Mouse (Mus musculus): ENCODE data around the gene Ccne1. TPM values are rescaled to one million over a fixed set of nuclear protein-coding genes. Genes with fewer than 3 reads are reported as not detected.

Gene Ccne1
- polyA plus RNA-seq, 1 experiment from 2014 or later = 14.1 TPM

DNA sequence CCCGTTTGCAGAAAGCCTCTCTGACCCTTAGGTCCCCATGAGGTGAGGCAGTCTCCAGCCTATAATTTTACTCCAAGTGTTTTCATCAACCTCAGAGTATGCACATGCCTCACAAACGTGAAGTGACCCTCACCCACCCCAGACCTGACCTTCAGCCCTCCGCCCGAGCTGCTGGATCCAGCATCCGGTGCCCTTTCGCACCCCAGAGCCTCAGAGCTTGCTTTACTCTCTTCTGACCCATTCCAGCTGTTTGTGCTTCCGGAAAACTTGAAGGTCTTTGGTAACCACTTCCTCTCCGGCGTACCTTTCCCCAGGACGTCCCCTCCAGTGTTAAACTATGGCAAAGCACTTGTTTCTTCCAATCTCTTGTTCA is 912 bp upstream of the Ccne1 start:
- peak overlapping the region; percentile 64 for H3K4me3 ChIP-seq (replicated peaks; ENCODE audit: low read depth, low read length)
- no peaks in the 10 kb centered on the region for H3K27me3 ChIP-seq (ENCODE audit: control insufficient read depth, insufficient read depth, low read length)
- H3K36me3 ChIP-seq (ENCODE audit: control insufficient read depth, insufficient read depth, low read length) = no peaks in the 10 kb centered on the region
- H3K9ac ChIP-seq (replicated peaks; ENCODE audit: low read length) = peak overlapping the region; percentile 59; the same call in 1 of the 2 replicates
- H3K27ac ChIP-seq (replicated peaks; ENCODE audit: low read depth, low read length) = no peak overlapping the region
- peaks cover 12% of the 10 kb centered on the region for H3K4me1 ChIP-seq (ENCODE audit: control insufficient read depth, insufficient read depth, low read length)
- WGBS = 26% methylated on average over 10 of the region's 10 CpGs
- peak overlapping the region; percentile 89 for H3K4me2 ChIP-seq (ENCODE audit: low read length)
- H3K9me3 ChIP-seq (ENCODE audit: control insufficient read depth, low read length) = no peaks in the 10 kb centered on the region
- ATAC-seq (ENCODE audit: low FRiP score, low TSS enrichment) (no peak), DNase-seq (no peak)

DNA sequence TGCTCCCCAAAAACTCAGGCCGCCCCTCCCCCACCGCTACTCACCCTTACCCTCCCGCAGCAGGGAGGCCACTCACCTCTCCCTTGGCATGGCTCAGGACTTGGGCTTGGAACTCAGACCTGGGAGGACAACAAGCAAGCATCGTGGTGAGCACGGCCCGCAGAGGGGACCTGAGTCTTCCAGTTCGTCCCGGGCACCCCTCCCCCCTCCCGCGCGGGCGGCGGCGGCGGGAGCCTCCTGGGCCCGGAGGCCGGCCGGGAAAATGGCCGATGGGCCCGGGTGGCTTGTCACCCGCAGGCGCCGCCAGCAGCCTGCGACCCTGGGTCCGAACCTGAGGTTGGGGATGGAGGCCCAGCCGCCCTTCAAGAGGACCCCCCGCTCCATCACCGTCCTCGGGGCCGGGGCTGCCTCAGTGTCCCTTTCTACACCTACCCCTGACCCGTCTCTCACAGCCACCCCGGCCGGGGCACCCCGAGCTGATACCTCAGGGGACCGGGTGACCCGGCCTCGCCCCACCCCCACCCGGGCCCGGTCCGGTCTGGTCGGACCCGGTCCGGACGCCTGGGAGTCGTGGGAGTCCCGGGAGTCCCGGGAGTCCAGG is 523 bp downstream of the Ccne1 start:
- H3K36me3 ChIP-seq (ENCODE audit: control insufficient read depth, insufficient read depth, low read length) = 0 out of 2 replicates have a peak, but pooled peaks cover 2% of the 10 kb centered on the region
- H3K27ac ChIP-seq (replicated peaks; ENCODE audit: low read depth, low read length) = no peak overlapping the region
- under 1% methylated on average over 47 of the region's 47 CpGs for WGBS
- peak; percentile 42 for DNase-seq
- no peaks in the 10 kb centered on the region for H3K27me3 ChIP-seq (ENCODE audit: control insufficient read depth, insufficient read depth, low read length)
- peak overlapping the region; percentile 64 for H3K4me3 ChIP-seq (replicated peaks; ENCODE audit: low read depth, low read length)
- H3K4me2 ChIP-seq (ENCODE audit: low read length) = peak overlapping the region; percentile 89
- H3K9me3 ChIP-seq (ENCODE audit: control insufficient read depth, low read length) = no peaks in the 10 kb centered on the region
- ATAC-seq (ENCODE audit: low FRiP score, low TSS enrichment) = peak; percentile 66
- H3K9ac ChIP-seq (replicated peaks; ENCODE audit: low read length) = peak overlapping the region; percentile 66
- peaks cover 12% of the 10 kb centered on the region for H3K4me1 ChIP-seq (ENCODE audit: control insufficient read depth, insufficient read depth, low read length)

DNA sequence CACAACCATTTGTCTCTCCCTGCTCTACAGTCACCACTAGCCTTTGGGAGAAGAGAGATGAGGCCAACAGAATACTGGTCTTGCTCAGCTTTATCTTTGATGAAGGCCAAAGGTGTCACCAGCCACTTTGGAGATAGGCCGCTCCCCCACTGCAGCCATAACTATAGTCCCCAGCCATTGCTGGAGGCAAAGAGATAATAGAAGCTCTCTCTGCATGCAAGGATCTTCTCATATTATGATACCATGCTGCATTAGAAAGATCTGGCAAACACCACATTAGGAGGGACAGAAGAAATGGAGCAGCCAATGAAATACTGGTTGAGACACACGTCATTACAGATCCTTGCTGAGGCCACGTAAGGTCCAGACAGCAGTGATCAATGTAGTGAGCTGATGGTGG is 2.0 kb downstream of the Ccne1 start:
- peaks cover 12% of the 10 kb centered on the region for H3K4me1 ChIP-seq (ENCODE audit: control insufficient read depth, insufficient read depth, low read length)
- no peak overlapping the region for H3K4me2 ChIP-seq (ENCODE audit: low read length)
- H3K4me3 ChIP-seq (replicated peaks; ENCODE audit: low read depth, low read length) = no peak overlapping the region
- H3K9me3 ChIP-seq (ENCODE audit: control insufficient read depth, low read length) = no peaks in the 10 kb centered on the region
- peaks cover 5% of the 10 kb centered on the region; the same call in 1 of the 2 replicates for H3K36me3 ChIP-seq (ENCODE audit: control insufficient read depth, insufficient read depth, low read length)
- over 99% methylated on average over 3 of the region's 3 CpGs for WGBS
- ATAC-seq (ENCODE audit: low FRiP score, low TSS enrichment) (no peak), DNase-seq (no peak)
- no peaks in the 10 kb centered on the region for H3K27me3 ChIP-seq (ENCODE audit: control insufficient read depth, insufficient read depth, low read length)
- H3K27ac ChIP-seq (replicated peaks; ENCODE audit: low read depth, low read length) = no peak overlapping the region
- H3K9ac ChIP-seq (replicated peaks; ENCODE audit: low read length) = no peak overlapping the region

DNA sequence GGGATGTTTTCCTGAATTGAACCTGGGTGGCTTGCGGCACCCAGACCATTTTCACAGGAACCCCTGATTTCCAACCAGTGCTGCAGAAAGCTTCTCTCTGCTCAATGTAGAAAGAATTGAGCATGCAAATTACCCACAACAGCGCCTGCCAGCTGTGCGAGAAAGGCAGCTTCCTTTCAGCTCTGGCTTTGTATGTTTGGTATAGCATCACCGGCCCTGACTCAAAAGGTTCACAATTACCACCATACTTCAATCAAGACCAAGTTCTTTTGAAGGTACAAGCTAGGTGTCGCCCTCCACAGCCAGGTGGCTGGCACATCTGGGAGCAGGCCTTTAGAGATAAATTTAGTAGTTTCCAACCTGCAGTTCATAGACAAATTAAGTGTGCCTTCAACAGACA is 3.2 kb downstream of the Ccne1 start:
- Histone ChIP-seq H3K9ac (replicated peaks; ENCODE audit: low read length) (no peak overlapping the region), H3K36me3 (ENCODE audit: control insufficient read depth, insufficient read depth, low read length) (peaks cover 11% of the 10 kb centered on the region), H3K27ac (replicated peaks; ENCODE audit: low read depth, low read length) (no peak overlapping the region), H3K27me3 (ENCODE audit: control insufficient read depth, insufficient read depth, low read length) (no peaks in the 10 kb centered on the region), H3K4me1 (ENCODE audit: control insufficient read depth, insufficient read depth, low read length) (peaks cover 12% of the 10 kb centered on the region), H3K9me3 (ENCODE audit: control insufficient read depth, low read length) (no peaks in the 10 kb centered on the region), H3K4me2 (ENCODE audit: low read length) (no peak overlapping the region), H3K4me3 (replicated peaks; ENCODE audit: low read depth, low read length) (no peak overlapping the region)
- no peak for DNase-seq
- no peak for ATAC-seq (ENCODE audit: low FRiP score, low TSS enrichment)
- WGBS = 64% methylated on average over 5 of the region's 5 CpGs

DNA sequence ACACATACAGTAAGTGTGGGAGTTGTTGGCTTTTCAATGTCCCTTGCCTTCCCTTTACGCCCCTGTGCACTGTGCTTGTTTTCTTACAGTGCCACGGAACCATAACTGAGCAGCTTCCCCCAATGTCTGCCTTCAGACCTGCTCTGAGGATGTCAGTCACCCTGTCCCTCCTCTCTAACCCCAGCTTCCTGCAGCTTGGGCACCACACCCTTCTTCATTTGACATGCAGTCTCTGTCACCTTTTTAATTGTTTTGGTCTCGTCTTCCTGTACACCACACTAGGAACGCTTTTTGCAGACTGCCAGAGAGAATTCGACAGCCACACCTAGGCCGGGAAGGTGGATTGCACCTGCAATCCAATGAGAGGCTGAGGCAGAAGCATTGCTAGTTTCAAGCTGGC is 13.0 kb downstream of the Ccne1 start:
- Histone ChIP-seq H3K27ac (replicated peaks; ENCODE audit: low read depth, low read length) (no peak overlapping the region), H3K4me1 (ENCODE audit: control insufficient read depth, insufficient read depth, low read length) (no peaks in the 10 kb centered on the region), H3K36me3 (ENCODE audit: control insufficient read depth, insufficient read depth, low read length) (peaks cover 19% of the 10 kb centered on the region), H3K4me3 (replicated peaks; ENCODE audit: low read depth, low read length) (no peak overlapping the region), H3K9me3 (ENCODE audit: control insufficient read depth, low read length) (no peaks in the 10 kb centered on the region), H3K27me3 (ENCODE audit: control insufficient read depth, insufficient read depth, low read length) (no peaks in the 10 kb centered on the region), H3K4me2 (ENCODE audit: low read length) (no peak overlapping the region), H3K9ac (replicated peaks; ENCODE audit: low read length) (no peak overlapping the region)
- WGBS = 85% methylated on average over 6 of the region's 6 CpGs
- DNase-seq = no peak
- ATAC-seq (ENCODE audit: low FRiP score, low TSS enrichment) = no peak

DNA sequence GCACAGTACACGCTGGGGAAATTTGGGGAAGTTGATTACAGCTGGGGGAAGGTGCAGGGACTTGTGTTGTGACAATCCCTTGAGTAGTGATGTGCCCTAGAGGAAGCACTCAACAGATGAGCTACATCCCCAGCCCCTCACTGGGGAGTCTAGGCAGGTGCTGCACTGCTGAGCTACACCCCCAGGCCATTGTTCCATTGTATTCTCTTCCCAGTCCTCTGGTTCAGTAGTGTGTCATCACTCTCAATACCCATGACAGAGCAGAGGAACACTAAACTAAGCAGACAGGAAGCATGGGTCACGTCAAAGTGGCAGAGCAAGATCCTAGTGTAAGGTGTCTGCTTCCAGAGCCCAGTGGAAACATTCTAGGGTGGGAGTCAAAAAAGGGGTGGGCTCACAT is 14.2 kb downstream of the Ccne1 start:
- WGBS = 58% methylated on average over 2 of the region's 2 CpGs
- no peaks in the 10 kb centered on the region for H3K27me3 ChIP-seq (ENCODE audit: control insufficient read depth, insufficient read depth, low read length)
- no peak overlapping the region for H3K4me2 ChIP-seq (ENCODE audit: low read length)

DNA sequence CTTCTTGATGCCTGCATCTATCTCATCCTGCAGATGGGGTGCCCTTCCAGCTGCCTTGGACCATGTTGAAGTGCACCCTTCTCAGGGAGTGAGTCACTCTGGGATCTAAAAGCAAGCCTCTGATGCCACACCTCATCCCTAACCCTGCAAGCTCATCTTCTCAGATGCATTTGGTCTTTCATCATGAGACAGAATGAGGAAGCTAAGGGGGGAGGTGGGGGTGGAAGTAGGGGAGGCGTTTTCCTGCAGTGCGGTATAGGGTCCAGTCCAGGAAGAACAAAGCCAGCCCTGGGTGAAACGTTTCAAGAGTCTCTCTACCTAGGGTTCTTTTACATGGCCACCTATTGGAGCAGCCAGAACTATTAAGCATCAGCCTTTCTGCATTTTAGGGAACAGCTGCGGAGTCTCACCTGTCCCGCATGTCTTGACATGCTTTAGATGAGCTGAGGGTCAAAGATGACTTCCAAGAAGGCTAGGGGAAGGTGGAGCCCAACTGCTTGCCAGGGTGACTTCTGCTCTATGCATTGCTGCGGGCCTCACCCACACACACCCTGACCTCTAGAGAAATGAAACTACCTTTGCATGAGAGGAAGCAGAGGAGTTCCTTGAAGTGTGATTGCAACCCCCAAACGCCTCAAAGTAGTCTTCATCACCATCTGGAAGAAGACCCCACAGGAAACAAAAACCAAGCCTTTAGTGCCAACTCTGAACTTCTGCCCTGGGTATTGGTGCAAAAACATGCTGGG is 17.2 kb downstream of the Ccne1 start:
- Histone ChIP-seq H3K36me3 (ENCODE audit: control insufficient read depth, insufficient read depth, low read length) (no peaks in the 10 kb centered on the region), H3K27ac (replicated peaks; ENCODE audit: low read depth, low read length) (no peak overlapping the region), H3K27me3 (ENCODE audit: control insufficient read depth, insufficient read depth, low read length) (peaks cover 16% of the 10 kb centered on the region; the same call in 1 of the 2 replicates), H3K4me2 (ENCODE audit: low read length) (no peak overlapping the region), H3K4me3 (replicated peaks; ENCODE audit: low read depth, low read length) (no peak overlapping the region), H3K4me1 (ENCODE audit: control insufficient read depth, insufficient read depth, low read length) (no peaks in the 10 kb centered on the region), H3K9me3 (ENCODE audit: control insufficient read depth, low read length) (no peaks in the 10 kb centered on the region), H3K9ac (replicated peaks; ENCODE audit: low read length) (no peak overlapping the region)
- DNase-seq (no peak), ATAC-seq (ENCODE audit: low FRiP score, low TSS enrichment) (no peak)
- WGBS = 85% methylated on average over 7 of the region's 7 CpGs

More for the DNA sequence above, 14.2 kb downstream of the Ccne1 start:
- no peak overlapping the region for H3K4me3 ChIP-seq (replicated peaks; ENCODE audit: low read depth, low read length)
- DNase-seq (no peak), ATAC-seq (ENCODE audit: low FRiP score, low TSS enrichment) (no peak)
- no peaks in the 10 kb centered on the region for H3K9me3 ChIP-seq (ENCODE audit: control insufficient read depth, low read length)
- H3K36me3 ChIP-seq (ENCODE audit: control insufficient read depth, insufficient read depth, low read length) = peaks cover 8% of the 10 kb centered on the region; the same call in 1 of the 2 replicates
- H3K27ac ChIP-seq (replicated peaks; ENCODE audit: low read depth, low read length) = no peak overlapping the region
- no peaks in the 10 kb centered on the region for H3K4me1 ChIP-seq (ENCODE audit: control insufficient read depth, insufficient read depth, low read length)
- no peak overlapping the region for H3K9ac ChIP-seq (replicated peaks; ENCODE audit: low read length)

DNA sequence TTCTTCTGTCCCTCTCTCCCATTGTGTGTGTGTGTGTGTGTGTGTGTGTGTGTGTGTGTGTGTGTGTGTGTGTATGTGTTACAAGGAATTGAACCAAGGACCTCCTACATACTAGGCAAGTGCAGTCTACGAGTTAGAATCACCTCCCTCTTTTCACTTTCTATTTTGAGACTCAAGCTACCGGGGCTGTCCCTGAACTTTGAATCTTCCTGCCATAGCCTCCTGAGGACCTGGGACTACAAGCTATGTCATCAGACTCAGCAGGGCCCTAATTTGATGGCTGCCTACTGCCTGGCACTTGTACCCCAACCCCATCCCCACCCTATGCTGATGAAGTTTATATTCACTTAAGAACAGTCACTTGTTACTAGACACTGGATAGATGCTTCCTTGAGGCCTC is 18.9 kb downstream of the Ccne1 start:
- ATAC-seq (ENCODE audit: low FRiP score, low TSS enrichment) = no peak
- 69% methylated on average over 2 of the region's 2 CpGs for WGBS
- no peak overlapping the region for H3K4me3 ChIP-seq (replicated peaks; ENCODE audit: low read depth, low read length)

DNA sequence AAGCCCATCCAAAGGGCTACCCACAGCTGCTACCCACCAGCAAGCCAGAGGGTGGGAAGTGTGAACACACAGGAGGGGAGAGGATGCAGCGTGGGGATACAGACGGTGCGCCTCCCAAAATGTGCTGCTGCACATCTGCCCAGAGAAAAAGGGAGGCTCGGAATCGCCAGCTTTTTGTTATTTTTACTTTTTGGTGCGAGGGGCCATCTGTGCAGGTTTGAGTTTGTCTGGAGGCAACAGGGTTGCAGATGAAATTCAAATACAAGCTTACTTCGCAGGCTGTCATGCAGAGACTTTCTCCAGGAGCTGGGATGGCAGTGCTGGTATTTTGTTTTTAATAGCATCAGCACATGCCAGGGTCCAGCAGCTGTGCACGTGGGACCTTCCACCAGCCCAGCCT is 19.5 kb downstream of the Ccne1 start:
- Histone ChIP-seq H3K4me1 (ENCODE audit: control insufficient read depth, insufficient read depth, low read length) (no peaks in the 10 kb centered on the region), H3K27me3 (ENCODE audit: control insufficient read depth, insufficient read depth, low read length) (peaks cover 16% of the 10 kb centered on the region; the same call in 1 of the 2 replicates), H3K4me3 (replicated peaks; ENCODE audit: low read depth, low read length) (no peak overlapping the region), H3K27ac (replicated peaks; ENCODE audit: low read depth, low read length) (no peak overlapping the region), H3K9ac (replicated peaks; ENCODE audit: low read length) (no peak overlapping the region), H3K4me2 (ENCODE audit: low read length) (no peak overlapping the region), H3K9me3 (ENCODE audit: control insufficient read depth, low read length) (no peaks in the 10 kb centered on the region), H3K36me3 (ENCODE audit: control insufficient read depth, insufficient read depth, low read length) (no peaks in the 10 kb centered on the region)
- ATAC-seq (ENCODE audit: low FRiP score, low TSS enrichment) = no peak
- 82% methylated on average over 8 of the region's 8 CpGs for WGBS
- no peak for DNase-seq

More for the DNA sequence above, 18.9 kb downstream of the Ccne1 start:
- Histone ChIP-seq H3K4me2 (ENCODE audit: low read length) (no peak overlapping the region), H3K27me3 (ENCODE audit: control insufficient read depth, insufficient read depth, low read length) (peaks cover 16% of the 10 kb centered on the region; the same call in 1 of the 2 replicates), H3K9ac (replicated peaks; ENCODE audit: low read length) (no peak overlapping the region), H3K36me3 (ENCODE audit: control insufficient read depth, insufficient read depth, low read length) (no peaks in the 10 kb centered on the region), H3K9me3 (ENCODE audit: control insufficient read depth, low read length) (no peaks in the 10 kb centered on the region), H3K4me1 (ENCODE audit: control insufficient read depth, insufficient read depth, low read length) (no peaks in the 10 kb centered on the region), H3K27ac (replicated peaks; ENCODE audit: low read depth, low read length) (no peak overlapping the region)
- no peak for DNase-seq

Data from midbrain, embryonic 14.5 days (tissue).